Comparison of ENCODE assay signal across 18 mouse cellular contexts in genomic region chr9:122534965-122535364, GRCm38 (mm10).
A peak's percentile ranks its signal among the peaks of the same experiment; 100 is the strongest.
DNase-seq lines count a peak whose midpoint lies in the region; ATAC-seq lines count a peak whose summit lies in the region.
"Had no signal": no experiment of that assay in that cellular context is flagged by ENCODE, and none has a peak within 500 bp of the region (broad histone marks: within the 10 kb centered on the region; RNA-seq: fewer than 3 reads in every experiment).

No protein-coding gene starts in this region.

- DNase-seq in frontal cortex, postnatal 14 days (ENCODE audit: low spot score in 2 of 2): no peak
- peak; percentile 7 for DNase-seq in layer of hippocampus, adult 9-11 months
- DNase-seq in layer of hippocampus, postnatal 36 days: no peak
- no peak for DNase-seq in neural tube, embryonic 10.5 days (ENCODE audit: extremely low spot score, low spot score)
- no peak for DNase-seq in thymus, postnatal 0 days (ENCODE audit: low spot score)
- DNase-seq: B cell, adult 2 months; cerebellum, adult 9-10 months; gastrocnemius, postnatal 14 days; kidney, postnatal 36 days; liver, embryonic 13.5 days; thymus, postnatal 4 days had no signal

- peaks cover 16% of the 10 kb centered on the region for H3K4me1 ChIP-seq in neural tube, embryonic 13.5 days (replicated peaks)
- 0 out of 2 replicates have a peak, but pooled peaks cover 2% of the 10 kb centered on the region for H3K4me1 ChIP-seq in neural tube, embryonic 14.5 days (ENCODE audit: control insufficient read depth, insufficient read depth, low read length)
- H3K4me1 ChIP-seq: liver, embryonic 13.5 days had no signal

- H3K4me3 ChIP-seq in neural tube, embryonic 13.5 days: no peak overlapping the region
- H3K4me3 ChIP-seq in neural tube, embryonic 14.5 days (ENCODE audit: low read depth, low read length): no peak overlapping the region
- H3K4me3 ChIP-seq: heart, adult 2 months; hindbrain, embryonic 12.5 days; liver, embryonic 13.5 days; lung, embryonic 15.5 days had no signal

- no peak overlapping the region for H3K4me2 ChIP-seq in neural tube, embryonic 13.5 days
- no peak overlapping the region for H3K4me2 ChIP-seq in neural tube, embryonic 14.5 days (ENCODE audit: low read depth, low read length)
- H3K4me2 ChIP-seq: hindbrain, embryonic 12.5 days; liver, embryonic 13.5 days; lung, embryonic 15.5 days had no signal

- peak; percentile 72 for ATAC-seq in frontal cortex, adult (ENCODE audit: low TSS enrichment)
- ATAC-seq in neural tube, embryonic 13.5 days (ENCODE audit: low read depth): no peak
- ATAC-seq in neural tube, embryonic 14.5 days (ENCODE audit: low read depth): no peak
- ATAC-seq: intestine, embryonic 16.5 days had no signal

- 62% methylated on average over 2 of the region's 2 CpGs for WGBS in neural tube, embryonic 13.5 days
- WGBS in neural tube, embryonic 14.5 days: 58% methylated on average over 2 of the region's 2 CpGs

- H3K27ac ChIP-seq in neural tube, embryonic 13.5 days (replicated peaks): peak overlapping the region; percentile 49
- peak overlapping the region; percentile 28; the same call in 1 of the 2 replicates for H3K27ac ChIP-seq in neural tube, embryonic 14.5 days (ENCODE audit: low read depth, low read length)
- H3K27ac ChIP-seq: heart, adult 2 months; hindbrain, embryonic 12.5 days; liver, embryonic 13.5 days; lung, embryonic 15.5 days had no signal

- H3K36me3 ChIP-seq in neural tube, embryonic 13.5 days: no peaks in the 10 kb centered on the region
- no peaks in the 10 kb centered on the region for H3K36me3 ChIP-seq in neural tube, embryonic 14.5 days (ENCODE audit: control insufficient read depth, insufficient read depth, low read length)
- H3K36me3 ChIP-seq: hindbrain, embryonic 12.5 days; liver, embryonic 13.5 days; lung, embryonic 15.5 days had no signal

- no peak overlapping the region for H3K9ac ChIP-seq in neural tube, embryonic 13.5 days
- H3K9ac ChIP-seq in neural tube, embryonic 14.5 days (replicated peaks; ENCODE audit: low read depth, low read length): no peak overlapping the region
- H3K9ac ChIP-seq: hindbrain, embryonic 12.5 days; liver, embryonic 13.5 days; lung, embryonic 15.5 days had no signal

- no peaks in the 10 kb centered on the region for H3K9me3 ChIP-seq in neural tube, embryonic 13.5 days
- no peaks in the 10 kb centered on the region for H3K9me3 ChIP-seq in neural tube, embryonic 14.5 days (ENCODE audit: control insufficient read depth, low read length)
- H3K9me3 ChIP-seq: hindbrain, embryonic 12.5 days; liver, embryonic 13.5 days; lung, embryonic 15.5 days had no signal

- H3K27me3 ChIP-seq in neural tube, embryonic 13.5 days: no peaks in the 10 kb centered on the region
- H3K27me3 ChIP-seq in neural tube, embryonic 14.5 days (ENCODE audit: control insufficient read depth, insufficient read depth, low read length): no peaks in the 10 kb centered on the region
- H3K27me3 ChIP-seq: hindbrain, embryonic 12.5 days; liver, embryonic 13.5 days; lung, embryonic 15.5 days had no signal
